ENCODE assay signal across 21 mouse cellular contexts in genomic region chr3:85251631-85252030, GRCm38 (mm10).
"Had no signal": no experiment of that assay in that cellular context is flagged by ENCODE, and none has a peak within 500 bp of the region (broad histone marks: within the 10 kb centered on the region; RNA-seq: fewer than 3 reads in every experiment).

No protein-coding gene starts in this region.

- H3K4me2 ChIP-seq: lung, embryonic 14.5 days; midbrain, embryonic 12.5 days; neural tube, embryonic 13.5 days; neural tube, embryonic 15.5 days; stomach, embryonic 15.5 days had no signal

- DNase-seq: lung, adult 18-20 months; lung, embryonic 14.5 days; lung, postnatal 10 days; lung, postnatal 4 days; midbrain, embryonic 14.5 days; retina, postnatal 1 day; right cerebral cortex, adult 18-20 months; right cerebral cortex, postnatal 25 days; right cerebral cortex, postnatal 4 days; spleen, adult 18-20 months; thymus, adult 2 months; thymus, postnatal 25 days; thymus, postnatal 4 days had no signal

- H3K9ac ChIP-seq: lung, embryonic 14.5 days; midbrain, embryonic 12.5 days; neural tube, embryonic 13.5 days; neural tube, embryonic 15.5 days; stomach, embryonic 15.5 days had no signal

- H3K4me1 ChIP-seq: midbrain, embryonic 10.5 days; midbrain, embryonic 12.5 days; neural tube, embryonic 13.5 days; neural tube, embryonic 15.5 days; stomach, embryonic 15.5 days had no signal

- H3K4me3 ChIP-seq: midbrain, embryonic 10.5 days; midbrain, embryonic 12.5 days; myocyte; neural tube, embryonic 13.5 days; neural tube, embryonic 15.5 days; stomach, embryonic 15.5 days had no signal

- ATAC-seq: midbrain, embryonic 16.5 days had no signal

- H3K9me3 ChIP-seq: midbrain, embryonic 10.5 days; midbrain, embryonic 12.5 days; neural tube, embryonic 13.5 days; neural tube, embryonic 15.5 days; stomach, embryonic 15.5 days had no signal

- H3K27ac ChIP-seq: midbrain, embryonic 10.5 days; midbrain, embryonic 12.5 days; neural tube, embryonic 13.5 days; neural tube, embryonic 15.5 days; stomach, embryonic 15.5 days; stomach, postnatal 0 days had no signal

- H3K36me3 ChIP-seq: midbrain, embryonic 10.5 days; midbrain, embryonic 12.5 days; neural tube, embryonic 13.5 days; neural tube, embryonic 15.5 days; stomach, embryonic 15.5 days had no signal

- H3K27me3 ChIP-seq: midbrain, embryonic 12.5 days; neural tube, embryonic 13.5 days; neural tube, embryonic 15.5 days; stomach, embryonic 15.5 days had no signal
